Mouse (Mus musculus): ENCODE measurements around the gene Bpifb3.

GRCm38 (mm10) chr2:153917930-153918329, at the start of gene Bpifb3:
- TF ChIP-seq CTCF (IDR thresholded peaks at IDR 0.05; ENCODE audit: low read depth): no peak
- no peak for TF ChIP-seq EP300 (optimal IDR thresholded peaks at IDR 0.05)
